Mouse (Mus musculus) layer of hippocampus, adult 11-12 months (tissue): ENCODE results near the gene Apbb2.

Experiments used
- DNase-seq: peaks from one replicate; pipeline ENCODE4 v3.0.0; 2022; ENCODE audit warnings: low spot score

Gene Apbb2

DNA sequence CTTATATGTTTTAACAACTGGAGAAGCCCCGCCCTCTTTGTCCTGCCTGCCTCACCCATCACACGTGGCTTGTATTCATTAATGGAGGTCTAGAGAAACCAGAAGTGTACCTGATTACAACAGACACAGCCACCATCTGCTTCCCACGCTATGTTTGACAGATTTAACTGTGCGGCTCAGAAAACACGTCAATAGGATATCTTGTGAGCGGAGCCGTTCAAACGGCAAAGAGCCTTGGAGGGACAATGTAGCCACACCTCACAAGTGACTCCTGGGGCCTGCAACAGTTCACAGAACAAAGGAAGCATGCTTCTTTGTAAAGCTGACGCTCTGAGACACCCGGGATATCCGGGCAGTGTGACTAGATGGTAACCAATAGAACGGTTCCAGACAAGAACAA is 145.0 kb downstream of the Apbb2 start:
- DNase-seq, result no peak

- no peak for DNase-seq
These were observed 147.7 kb downstream of the Apbb2 start for GRCm38 (mm10) chr5:66470837-66471236.

- DNase-seq, result no peak
These were observed 148.9 kb downstream of the Apbb2 start for GRCm38 (mm10) chr5:66469685-66470084.

DNA sequence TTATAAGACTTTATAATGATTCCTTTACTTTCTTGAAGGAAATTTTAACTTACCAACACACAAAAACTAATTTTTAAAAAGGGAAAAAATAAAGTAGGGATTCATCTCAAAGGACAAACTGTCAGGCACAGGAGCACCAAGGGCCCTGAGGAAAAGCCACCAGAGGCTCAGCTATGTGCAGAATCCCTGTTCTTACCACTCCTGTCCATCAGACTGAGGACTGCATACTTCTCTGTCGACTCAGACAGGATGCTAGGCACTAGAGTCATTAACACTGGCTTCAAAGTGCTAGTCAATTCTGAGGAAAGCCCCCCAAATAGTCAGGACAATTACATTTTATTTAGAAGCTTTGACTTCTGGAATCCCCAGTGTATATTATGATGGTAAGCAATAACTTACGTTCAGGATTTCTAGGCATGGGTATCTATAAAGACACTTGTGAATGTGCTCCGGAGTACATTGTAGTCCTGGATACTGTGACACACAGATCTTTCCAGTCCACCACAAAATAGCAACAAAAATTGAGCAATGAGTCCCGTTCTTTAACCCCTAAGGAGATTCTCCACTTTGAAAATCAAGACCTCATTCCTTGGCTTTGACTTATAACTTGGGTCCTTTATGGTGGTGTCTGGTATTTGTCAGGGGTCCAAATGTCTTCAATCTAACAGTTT is 150.1 kb downstream of the Apbb2 start:
- DNase-seq, result no peak

DNA sequence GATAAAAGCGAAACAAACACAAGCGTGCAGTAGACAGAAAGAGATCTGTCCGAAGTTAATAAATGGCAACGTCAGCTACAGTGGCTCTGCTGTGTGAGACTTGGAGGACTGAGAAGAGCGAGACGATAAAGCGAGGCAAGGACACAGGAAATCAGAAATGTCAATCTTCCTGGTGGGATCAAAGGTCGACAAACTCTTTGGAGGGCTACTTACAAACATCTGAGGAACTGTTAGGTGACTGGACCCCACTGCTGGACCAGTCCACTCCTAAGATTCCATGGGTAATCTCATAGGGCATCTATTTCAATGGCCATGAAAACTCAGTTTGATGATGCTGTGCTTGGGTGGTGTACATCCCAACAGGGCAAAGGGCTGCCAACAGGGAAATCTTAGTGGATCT is 155.9 kb downstream of the Apbb2 start:
- no peak for DNase-seq

GRCm38 (mm10) chr5:66458851-66459250 is 159.7 kb downstream of the Apbb2 start:
- no peak for DNase-seq

GRCm38 (mm10) chr5:66455271-66455670 is 163.3 kb downstream of the Apbb2 start:
- DNase-seq, result no peak

DNA sequence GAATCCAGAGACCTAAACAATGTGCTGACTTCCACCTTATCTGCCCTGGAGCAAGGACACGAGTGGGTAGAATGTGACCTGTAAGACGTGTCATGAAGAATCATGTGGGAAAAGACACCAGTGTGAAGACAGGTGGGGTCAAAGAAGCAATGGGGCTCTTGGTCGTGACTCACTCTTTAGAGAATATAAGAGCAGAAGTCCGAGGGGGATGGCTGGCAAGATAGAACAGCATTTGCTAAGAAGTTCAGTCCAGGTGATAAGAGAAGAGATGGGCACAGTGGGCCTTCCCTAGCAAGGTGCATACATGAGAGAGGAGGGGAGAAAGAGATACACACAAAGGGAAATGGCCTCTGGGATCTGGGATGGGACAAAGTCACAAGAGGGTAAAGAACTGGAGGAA is 163.8 kb downstream of the Apbb2 start:
- no peak for DNase-seq

DNA sequence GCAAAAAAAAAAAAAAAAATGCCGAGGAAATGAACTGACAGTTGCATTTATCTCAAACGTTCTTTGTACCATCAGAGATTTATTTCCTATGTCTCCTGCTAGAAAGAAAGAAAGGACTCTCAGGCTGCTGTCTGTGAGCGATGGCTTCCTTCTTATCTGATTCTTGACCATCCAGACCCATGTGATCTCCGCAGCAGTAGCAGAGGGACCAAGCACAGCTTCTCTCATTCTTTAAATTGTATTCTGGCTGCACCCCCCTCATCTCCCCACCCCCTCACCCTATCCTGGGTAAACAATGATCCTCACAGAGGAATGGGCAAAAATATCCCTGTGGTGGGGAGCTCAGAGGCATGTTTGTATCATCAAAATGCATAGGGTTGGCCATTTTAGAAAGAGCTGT is 165.5 kb downstream of the Apbb2 start:
- no peak for DNase-seq

GRCm38 (mm10) chr5:66451561-66451960 is 167.0 kb downstream of the Apbb2 start:
- DNase-seq, result no peak

GRCm38 (mm10) chr5:66445497-66445896 is 173.1 kb downstream of the Apbb2 start:
- DNase-seq, result no peak

DNA sequence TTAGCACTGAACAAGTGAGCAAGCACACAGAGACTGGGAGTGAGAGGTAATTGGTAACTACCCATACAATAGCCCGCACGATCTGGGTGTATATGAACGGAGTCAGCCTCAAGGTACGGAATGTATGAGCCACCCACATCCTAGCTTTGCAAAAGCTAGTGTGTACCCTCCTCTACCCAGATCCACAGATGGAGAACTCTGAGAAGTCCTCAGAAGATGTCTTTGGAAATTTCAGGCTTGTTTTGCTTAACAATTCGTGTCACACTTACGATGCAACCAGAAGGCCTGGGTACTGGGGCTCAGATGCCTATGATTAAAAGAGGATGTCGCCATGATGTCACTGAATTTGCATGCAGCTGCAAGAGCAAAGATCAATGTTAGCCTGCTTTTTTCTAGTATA is 176.3 kb downstream of the Apbb2 start:
- DNase-seq, result no peak

DNA sequence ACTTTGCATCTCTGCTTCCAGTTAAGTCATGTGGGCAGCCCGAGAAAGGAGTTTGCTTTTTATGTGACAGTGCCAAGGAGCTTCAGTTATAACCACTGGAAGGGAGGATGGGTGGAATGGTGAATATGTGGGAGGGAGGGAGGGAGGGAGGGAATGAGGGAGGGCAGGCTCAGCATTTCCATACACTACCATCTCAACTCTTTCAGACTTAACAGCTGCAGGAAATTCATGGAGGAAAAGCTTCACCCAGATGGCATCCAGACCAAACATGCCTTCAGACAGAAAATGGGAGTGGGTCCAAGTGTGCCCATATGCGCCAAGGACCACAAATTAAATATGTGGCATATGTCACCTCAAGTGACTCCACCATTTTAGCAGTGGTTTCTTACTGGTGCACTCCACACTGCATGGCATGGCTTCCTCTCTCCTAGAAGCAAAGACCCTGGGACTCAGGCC is 181.8 kb downstream of the Apbb2 start:
- no peak for DNase-seq

DNA sequence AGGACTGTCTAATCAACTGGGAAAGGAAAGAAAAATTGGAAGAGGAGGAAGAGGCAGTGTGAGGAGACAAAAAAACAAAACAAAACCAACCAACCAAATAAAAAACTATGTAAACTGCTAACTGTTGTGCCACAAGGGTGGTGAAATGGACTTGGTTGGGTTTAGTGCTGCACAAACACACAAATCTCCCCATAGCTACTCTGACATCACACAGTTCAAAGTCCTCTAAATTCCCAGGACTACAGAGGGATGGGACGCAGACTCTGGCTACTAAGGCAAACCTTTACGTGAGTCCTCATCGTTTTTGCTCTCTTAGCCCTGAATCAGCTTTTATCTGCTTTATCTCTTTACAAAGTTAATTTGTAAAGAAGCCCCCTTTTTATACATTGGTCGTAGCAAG is 183.4 kb downstream of the Apbb2 start:
- no peak for DNase-seq

- DNase-seq, result no peak
These were observed 189.5 kb downstream of the Apbb2 start for GRCm38 (mm10) chr5:66429076-66429475.

DNA sequence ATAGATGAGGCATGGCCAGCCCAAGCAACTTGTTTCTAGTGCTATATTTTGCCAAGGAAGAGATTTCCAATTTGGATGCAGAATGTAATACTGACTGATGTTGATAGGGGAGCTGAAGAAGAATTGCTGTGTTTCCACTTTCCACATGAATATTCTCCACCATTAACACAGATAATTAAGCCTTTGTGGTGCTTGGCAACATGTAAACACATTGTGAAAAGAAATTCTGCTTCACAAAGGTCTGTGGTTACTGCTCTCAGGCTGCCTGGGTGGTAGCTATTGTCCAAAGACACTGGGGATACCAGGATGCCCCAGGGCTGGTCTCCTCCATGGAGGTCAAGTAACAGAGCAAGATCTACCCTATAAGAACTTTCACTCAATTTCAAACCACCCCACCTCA is 190.5 kb downstream of the Apbb2 start:
- DNase-seq, result no peak

- peak; percentile 54 for DNase-seq
These were observed 194.7 kb downstream of the Apbb2 start for GRCm38 (mm10) chr5:66423909-66424308.

GRCm38 (mm10) chr5:66423466-66423865 is 195.1 kb downstream of the Apbb2 start:
- DNase-seq, result no peak

GRCm38 (mm10) chr5:66421954-66422353 is 196.6 kb downstream of the Apbb2 start:
- DNase-seq, result no peak

GRCm38 (mm10) chr5:66421230-66421629 is 197.4 kb downstream of the Apbb2 start:
- DNase-seq, result no peak

DNA sequence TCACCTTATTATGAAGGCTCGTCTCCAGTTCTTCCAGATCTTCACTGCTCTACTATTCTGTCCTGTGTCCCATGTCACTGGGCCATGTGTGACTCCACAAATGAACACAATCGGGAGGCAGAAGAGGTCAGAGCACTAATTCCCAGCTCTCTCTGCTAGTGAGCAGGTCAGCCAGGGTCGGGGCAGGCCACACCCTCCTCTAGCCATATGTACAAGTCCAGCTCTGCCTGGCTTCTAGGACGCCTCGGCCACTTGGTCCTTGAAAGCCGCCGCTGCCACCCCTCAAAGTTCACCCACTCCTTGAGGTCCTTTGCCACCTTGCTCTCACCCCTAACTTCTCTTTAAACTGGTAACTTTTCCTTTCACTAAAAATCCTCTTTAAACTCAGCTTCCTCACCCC is 198.6 kb downstream of the Apbb2 start:
- DNase-seq, result no peak

DNA sequence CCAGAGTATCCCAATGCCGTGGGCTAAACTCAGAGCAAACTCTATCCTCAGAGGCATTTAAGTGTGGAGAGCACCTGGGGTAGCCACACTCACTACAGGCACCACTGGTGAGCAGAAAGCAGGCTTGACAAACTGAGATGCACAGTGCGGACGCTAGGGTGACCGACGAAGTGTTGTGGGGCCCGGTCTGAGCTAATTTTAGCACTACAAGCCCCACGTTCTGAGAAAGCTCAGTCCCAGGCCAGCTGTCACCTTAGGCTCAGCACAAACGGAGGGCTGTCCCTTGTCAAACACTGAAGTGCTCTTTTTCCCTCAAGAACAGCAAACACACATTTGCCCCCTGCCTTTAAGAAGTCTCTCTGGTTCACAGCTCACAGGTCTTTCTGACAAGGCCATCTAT is 201.3 kb downstream of the Apbb2 start:
- DNase-seq, result no peak

DNA sequence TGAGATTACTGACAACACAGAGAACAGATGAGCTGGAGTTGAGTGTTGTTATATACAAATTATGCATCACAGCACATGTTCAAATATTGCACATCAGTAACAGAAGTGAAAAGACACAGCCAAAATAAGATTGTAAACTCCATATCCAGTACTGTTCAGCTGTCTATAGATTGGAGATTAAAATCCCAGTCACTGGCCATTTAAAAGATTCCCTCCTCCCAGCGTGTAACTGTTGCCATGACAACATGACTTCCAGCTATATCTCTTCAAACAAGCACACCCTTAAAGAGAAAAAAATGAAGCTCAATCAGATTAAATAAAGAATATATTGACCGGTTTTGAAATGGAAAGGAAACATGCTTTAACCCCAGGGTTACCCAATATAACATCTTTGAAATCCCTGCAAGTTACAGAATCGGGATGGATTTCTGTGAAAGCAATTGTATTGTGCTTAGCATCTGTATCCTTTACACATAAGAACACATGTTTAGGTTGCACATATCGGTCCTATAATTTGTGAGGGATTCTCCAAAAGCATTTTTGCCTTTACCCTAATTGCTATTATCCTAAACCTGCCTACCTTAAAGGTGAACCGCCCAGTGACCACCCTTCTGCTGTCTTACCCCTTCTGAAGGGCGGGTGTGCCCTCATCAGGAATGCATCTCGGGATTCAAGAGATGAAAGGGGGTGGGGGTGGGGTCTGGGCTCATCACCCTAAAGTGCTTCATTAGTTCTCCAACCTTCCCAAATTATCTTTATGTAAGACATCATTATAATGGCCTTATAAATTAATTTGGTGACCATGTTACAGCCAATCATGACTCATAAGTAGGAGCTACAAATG is 202.7 kb downstream of the Apbb2 start:
- DNase-seq, result no peak
